ENCODE assay signal across 7 mouse cellular contexts in genomic region chr3:124200226-124200940, GRCm38 (mm10).
DNase-seq lines count a peak whose midpoint lies in the region; ATAC-seq and TF ChIP-seq lines count a peak whose summit lies in the region.
"Not testable (repeated sequence)": the region's sequence is repeated elsewhere in the genome, so short reads cannot be mapped to it uniquely, and the experiment has no call there.

No protein-coding gene starts in this region.

- ATAC-seq in embryonic facial prominence, embryonic 13.5 days (ENCODE audit: insufficient number of reproducible peaks, insufficient read depth, low FRiP score, low TSS enrichment, low read depth): not testable (repeated sequence)
- ATAC-seq in intestine, embryonic 16.5 days: 0 out of 2 replicates have a peak, but pooled peaks have one; percentile 71
- peak; percentile 60; the same call in 1 of the 2 replicates for ATAC-seq in kidney, embryonic 14.5 days (ENCODE audit: low FRiP score, low TSS enrichment)
- ATAC-seq in kidney, postnatal 0 days (replicated peaks; ENCODE audit: low FRiP score, low read depth): peak; percentile 96
- ATAC-seq in stomach, postnatal 0 days (ENCODE audit: low FRiP score, low TSS enrichment): peak; percentile 76; the same call in 1 of the 2 replicates

- peak; percentile 73 for DNase-seq in kidney, adult 2 months
- DNase-seq in kidney, postnatal 0 days (ENCODE audit: low spot score): peak; percentile 9
- peak; percentile 35 to 76 for DNase-seq in kidney, postnatal 25 days
- DNase-seq in stomach, postnatal 0 days (ENCODE audit: low spot score): peak; percentile 43

- not testable (repeated sequence) for H3K36me3 ChIP-seq in embryonic facial prominence, embryonic 13.5 days; intestine, embryonic 16.5 days (ENCODE audit: control insufficient read depth, insufficient read depth, low read length); kidney, adult 2 months (ENCODE audit: control insufficient read depth, insufficient read depth, low read length); kidney, embryonic 14.5 days (ENCODE audit: control insufficient read depth, insufficient read depth, low read length); kidney, postnatal 0 days (ENCODE audit: insufficient read depth, low read length); stomach, postnatal 0 days (ENCODE audit: control insufficient read depth, insufficient read depth, low read length)

- 0 out of 2 replicates have a peak overlapping the region, but pooled peaks have one; percentile 9 for H3K4me2 ChIP-seq in embryonic facial prominence, embryonic 13.5 days
- H3K4me2 ChIP-seq in intestine, embryonic 16.5 days (ENCODE audit: low read depth, low read length); kidney, embryonic 14.5 days (replicated peaks; ENCODE audit: low read depth, low read length); stomach, postnatal 0 days (replicated peaks; ENCODE audit: low read depth): not testable (repeated sequence)
- H3K4me2 ChIP-seq in kidney, postnatal 0 days (ENCODE audit: low read length): peak overlapping the region; percentile 15; the same call in 1 of the 2 replicates

- H3K4me1 ChIP-seq in embryonic facial prominence, embryonic 13.5 days; intestine, embryonic 16.5 days (ENCODE audit: control insufficient read depth, insufficient read depth, low read length); kidney, adult 2 months (ENCODE audit: control insufficient read depth, insufficient read depth, low read length); kidney, embryonic 14.5 days (ENCODE audit: control insufficient read depth, insufficient read depth, low read length); kidney, postnatal 0 days (replicated peaks; ENCODE audit: insufficient read depth, low read length); stomach, postnatal 0 days (replicated peaks; ENCODE audit: control insufficient read depth, insufficient read depth): not testable (repeated sequence)

- not testable (repeated sequence) for TF ChIP-seq CTCF in kidney, adult 2 months (conservative IDR thresholded peaks at IDR 0.05; ENCODE audit: insufficient read depth, insufficient read length, low read depth, low read length); kidney, postnatal 0 days (IDR thresholded peaks at IDR 0.05; ENCODE audit: low read depth); stomach, postnatal 0 days (IDR thresholded peaks at IDR 0.05; ENCODE audit: low read depth)

- not testable (repeated sequence) for H3K9me3 ChIP-seq in embryonic facial prominence, embryonic 13.5 days; intestine, embryonic 16.5 days (ENCODE audit: control insufficient read depth, low read length); kidney, embryonic 14.5 days (ENCODE audit: control insufficient read depth, low read length); kidney, postnatal 0 days (replicated peaks; ENCODE audit: low read length); stomach, postnatal 0 days (ENCODE audit: control insufficient read depth, low read length)

- H3K9ac ChIP-seq in embryonic facial prominence, embryonic 13.5 days; intestine, embryonic 16.5 days (ENCODE audit: low read depth, low read length); kidney, embryonic 14.5 days (ENCODE audit: low read depth, low read length); kidney, postnatal 0 days (ENCODE audit: low read depth, low read length); stomach, postnatal 0 days (ENCODE audit: low read length): not testable (repeated sequence)

- H3K4me3 ChIP-seq in embryonic facial prominence, embryonic 13.5 days; intestine, embryonic 16.5 days (ENCODE audit: low read length); kidney, adult 2 months (ENCODE audit: insufficient read depth, low read depth, low read length); kidney, embryonic 14.5 days (ENCODE audit: low read length); kidney, postnatal 0 days (replicated peaks; ENCODE audit: low read depth, low read length); stomach, postnatal 0 days (ENCODE audit: low read depth, low read length): not testable (repeated sequence)

- H3K27me3 ChIP-seq in embryonic facial prominence, embryonic 13.5 days; intestine, embryonic 16.5 days (replicated peaks; ENCODE audit: control insufficient read depth, insufficient read depth, low read length); kidney, adult 2 months (replicated peaks; ENCODE audit: control insufficient read depth, insufficient read depth, low read length); kidney, embryonic 14.5 days (ENCODE audit: control insufficient read depth, insufficient read depth, low read length); kidney, postnatal 0 days (ENCODE audit: insufficient read depth, low read length); stomach, postnatal 0 days (ENCODE audit: control insufficient read depth, insufficient read depth, low read length): not testable (repeated sequence)

- not testable (repeated sequence) for TF ChIP-seq EP300 in stomach, postnatal 0 days (optimal IDR thresholded peaks at IDR 0.05)

- 51% methylated on average over 9 of the region's 9 CpGs for WGBS in embryonic facial prominence, embryonic 13.5 days
- 74% methylated on average over 9 of the region's 9 CpGs for WGBS in intestine, embryonic 16.5 days
- 40% methylated on average over 9 of the region's 9 CpGs for WGBS in kidney, adult 2 months
- WGBS in kidney, embryonic 14.5 days: 59% methylated on average over 9 of the region's 9 CpGs
- 64% methylated on average over 9 of the region's 9 CpGs for WGBS in kidney, postnatal 0 days
- 68% methylated on average over 9 of the region's 9 CpGs for WGBS in stomach, postnatal 0 days

- H3K27ac ChIP-seq in embryonic facial prominence, embryonic 13.5 days; intestine, embryonic 16.5 days (ENCODE audit: low read length); kidney, embryonic 14.5 days (ENCODE audit: low read depth, low read length); stomach, postnatal 0 days (replicated peaks): not testable (repeated sequence)
- peak overlapping the region; percentile 16; the same call in 1 of the 2 replicates for H3K27ac ChIP-seq in kidney, adult 2 months (ENCODE audit: insufficient read depth, low read depth, low read length)
- peak overlapping the region; percentile 31; the same call in 1 of the 2 replicates for H3K27ac ChIP-seq in kidney, postnatal 0 days

- TF ChIP-seq POLR2A in kidney, adult 2 months (IDR thresholded peaks at IDR 0.05; ENCODE audit: low read depth, low read length): not testable (repeated sequence)

Comparison
In these comparisons a context has a peak if more than half of its experiments do, and no peak if none do; other contexts are left out.
1. DNase-seq: peak in every context shown above with its lines; median percentile 73 in kidney, adult 2 months; 56 in kidney, postnatal 25 days; 43 in stomach, postnatal 0 days; 9 in kidney, postnatal 0 days.